Mouse (Mus musculus) hematopoietic stem cell, adult 5-6 weeks (primary cell): ENCODE measurements around the gene Hoxa3. TPM values are rescaled to one million over a fixed set of nuclear protein-coding genes. Genes with fewer than 3 reads are reported as not detected.

Experiments used
- ATAC-seq, 2 experiments: fragments of 125-278 bp in 1 of 2; replicated peaks in 1 of 2; 2 replicates each; pipeline ENCODE4 v1.8.0; 2016 to 2017; ENCODE audit warnings: inconsistent platforms in 2 of 2, mild to moderate bottlenecking in 2 of 2, moderate number of reproducible peaks in 2 of 2, low read depth in 1 of 2, moderate TSS enrichment in 1 of 2; ENCODE audit not compliant: low FRiP score in 2 of 2, poor library complexity in 2 of 2, severe bottlenecking in 2 of 2, insufficient read depth in 1 of 2, low TSS enrichment in 1 of 2
- total RNA-seq: library from RNA; stranded (forward); fragments of 172-1452, 232-1000 nt; gene quantifications from 2 replicates; pipeline ENCODE4 v1.2.3, GENCODE M21; 2017

The Hoxa3 gene
- total RNA-seq, 1 experiment from 2014 or later = 3.7 TPM

GRCm38 (mm10) chr6:52225612-52226568 is 12.8 kb upstream of the Hoxa3 start:
- ATAC-seq = peak; percentile 50 to 56

GRCm38 (mm10) chr6:52224895-52225611 is 11.9 kb upstream of the Hoxa3 start:
- no peak for ATAC-seq

- ATAC-seq = no peak
Observed at GRCm38 (mm10) chr6:52223939-52224760, 11.0 kb upstream of the Hoxa3 start.

GRCm38 (mm10) chr6:52222729-52223128 is 9.6 kb upstream of the Hoxa3 start:
- no peak for ATAC-seq

GRCm38 (mm10) chr6:52221993-52222685 is 9.0 kb upstream of the Hoxa3 start:
- ATAC-seq = 0 out of 4 replicates have a peak, but pooled peaks of 1 of the 2 experiments have one; percentile 6

- peak; percentile 37 to 49 for ATAC-seq
Observed at GRCm38 (mm10) chr6:52221337-52221992, 8.3 kb upstream of the Hoxa3 start, which contains the start of gene Hoxa7. TSS of gene Hoxa7 (minus strand) at chr6:52221854.

GRCm38 (mm10) chr6:52220865-52221310 is 7.8 kb upstream of the Hoxa3 start:
- no peak for ATAC-seq

GRCm38 (mm10) chr6:52220003-52220864 is 7.1 kb upstream of the Hoxa3 start:
- 0 out of 4 replicates have a peak, but pooled peaks of 1 of the 2 experiments have one; percentile 9 for ATAC-seq

- no peak for ATAC-seq
Observed at GRCm38 (mm10) chr6:52219234-52219942, 6.3 kb upstream of the Hoxa3 start.

- no peak for ATAC-seq
Observed at GRCm38 (mm10) chr6:52218643-52219215, 5.6 kb upstream of the Hoxa3 start.

GRCm38 (mm10) chr6:52217895-52218642 is 4.9 kb upstream of the Hoxa3 start:
- ATAC-seq = no peak

- peak; percentile 53 to 56 for ATAC-seq
Observed at GRCm38 (mm10) chr6:52217459-52217768, 4.3 kb upstream of the Hoxa3 start.

GRCm38 (mm10) chr6:52216691-52217458 is 3.7 kb upstream of the Hoxa3 start:
- ATAC-seq = no peak
